Mouse (Mus musculus): ENCODE data around the gene Tmem117. TPM values are rescaled to one million over a fixed set of nuclear protein-coding genes. Genes with fewer than 3 reads are reported as not detected.

Gene Tmem117
- polyA plus RNA-seq, 1 experiment from 2014 or later = 16.1 TPM

DNA sequence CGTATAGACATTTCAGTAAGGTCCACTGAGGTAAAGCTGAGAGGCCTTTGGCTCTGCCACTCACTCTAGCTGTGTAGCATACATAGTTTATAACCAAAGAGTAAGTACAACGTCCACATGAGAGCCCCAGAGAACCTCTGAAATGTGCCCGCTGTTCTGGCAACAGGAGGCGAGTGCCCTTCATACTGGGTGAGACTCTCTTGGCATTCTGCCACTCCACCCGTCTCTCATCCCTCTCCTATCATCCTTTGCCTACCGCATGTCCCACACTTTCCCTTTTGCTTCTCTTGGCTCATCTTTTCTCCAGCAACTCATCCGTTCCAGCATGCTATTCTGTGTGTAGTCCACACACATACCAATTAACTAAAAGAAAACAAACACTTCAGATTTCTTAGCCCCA lies 456.9 kb downstream of the Tmem117 start:
- H3K9ac ChIP-seq = no peak overlapping the region
- H3K36me3 ChIP-seq (replicated peaks; ENCODE audit: control insufficient read depth, insufficient read depth) = no peaks in the 10 kb centered on the region
- no peak overlapping the region for H3K4me2 ChIP-seq (replicated peaks)
- ATAC-seq (ENCODE audit: low FRiP score) (no peak), DNase-seq (ENCODE audit: low spot score) (no peak)
- H3K4me1 ChIP-seq (replicated peaks; ENCODE audit: control insufficient read depth, insufficient read depth, low read length) = peaks cover 17% of the 10 kb centered on the region
- no peak overlapping the region for H3K4me3 ChIP-seq (replicated peaks; ENCODE audit: low read length)
- H3K9me3 ChIP-seq (ENCODE audit: control insufficient read depth, low read length) = no peaks in the 10 kb centered on the region
- 84% methylated on average over 7 of the region's 7 CpGs for whole genome bisulfite sequencing
- no peaks in the 10 kb centered on the region for H3K27me3 ChIP-seq (ENCODE audit: control insufficient read depth, insufficient read depth, low read length)
- H3K27ac ChIP-seq = no peak overlapping the region

DNA sequence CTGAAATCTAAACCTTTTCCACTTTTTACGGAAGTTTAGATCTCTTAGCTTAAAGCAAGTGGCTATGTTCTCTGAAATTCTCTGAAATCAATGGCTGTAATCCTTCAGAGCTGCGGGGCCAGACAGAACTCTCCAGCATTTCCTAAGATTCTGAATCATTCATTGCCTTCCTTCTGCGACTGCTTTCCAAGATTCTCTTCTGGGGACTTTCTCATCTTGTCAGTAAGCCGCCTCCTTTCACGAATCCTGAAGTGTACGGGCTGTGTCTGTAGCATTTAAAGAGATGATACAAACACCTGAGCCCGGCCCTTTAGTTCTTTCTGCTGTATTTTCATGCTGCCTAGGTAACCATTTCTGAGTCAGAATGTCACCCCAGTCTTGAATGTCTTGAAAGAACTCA lies 471.1 kb downstream of the Tmem117 start:
- 0 out of 2 replicates have a peak, but pooled peaks cover 4% of the 10 kb centered on the region for H3K4me1 ChIP-seq (replicated peaks; ENCODE audit: control insufficient read depth, insufficient read depth, low read length)
- H3K36me3 ChIP-seq (replicated peaks; ENCODE audit: control insufficient read depth, insufficient read depth) = no peaks in the 10 kb centered on the region
- no peak for DNase-seq (ENCODE audit: low spot score)
- H3K9ac ChIP-seq = no peak overlapping the region
- no peak overlapping the region for H3K4me3 ChIP-seq (replicated peaks; ENCODE audit: low read length)
- H3K27ac ChIP-seq = no peak overlapping the region
- ATAC-seq (ENCODE audit: low FRiP score) = no peak
- H3K27me3 ChIP-seq (ENCODE audit: control insufficient read depth, insufficient read depth, low read length) = no peaks in the 10 kb centered on the region
- WGBS = 91% methylated on average over 7 of the region's 7 CpGs
- H3K4me2 ChIP-seq (replicated peaks) = no peak overlapping the region
- H3K9me3 ChIP-seq (ENCODE audit: control insufficient read depth, low read length) = no peaks in the 10 kb centered on the region

GRCm38 (mm10) chr15:95101522-95101921 lies 472.5 kb downstream of the Tmem117 start:
- Histone ChIP-seq H3K27me3 (ENCODE audit: control insufficient read depth, insufficient read depth, low read length) (no peaks in the 10 kb centered on the region), H3K4me2 (replicated peaks) (no peak overlapping the region), H3K4me3 (replicated peaks; ENCODE audit: low read length) (no peak overlapping the region), H3K36me3 (replicated peaks; ENCODE audit: control insufficient read depth, insufficient read depth) (no peaks in the 10 kb centered on the region), H3K9me3 (ENCODE audit: control insufficient read depth, low read length) (no peaks in the 10 kb centered on the region), H3K27ac (no peak overlapping the region), H3K9ac (no peak overlapping the region), H3K4me1 (replicated peaks; ENCODE audit: control insufficient read depth, insufficient read depth, low read length) (0 out of 2 replicates have a peak, but pooled peaks cover 4% of the 10 kb centered on the region)
- DNase-seq (ENCODE audit: low spot score) = no peak
- ATAC-seq (ENCODE audit: low FRiP score) = no peak

DNA sequence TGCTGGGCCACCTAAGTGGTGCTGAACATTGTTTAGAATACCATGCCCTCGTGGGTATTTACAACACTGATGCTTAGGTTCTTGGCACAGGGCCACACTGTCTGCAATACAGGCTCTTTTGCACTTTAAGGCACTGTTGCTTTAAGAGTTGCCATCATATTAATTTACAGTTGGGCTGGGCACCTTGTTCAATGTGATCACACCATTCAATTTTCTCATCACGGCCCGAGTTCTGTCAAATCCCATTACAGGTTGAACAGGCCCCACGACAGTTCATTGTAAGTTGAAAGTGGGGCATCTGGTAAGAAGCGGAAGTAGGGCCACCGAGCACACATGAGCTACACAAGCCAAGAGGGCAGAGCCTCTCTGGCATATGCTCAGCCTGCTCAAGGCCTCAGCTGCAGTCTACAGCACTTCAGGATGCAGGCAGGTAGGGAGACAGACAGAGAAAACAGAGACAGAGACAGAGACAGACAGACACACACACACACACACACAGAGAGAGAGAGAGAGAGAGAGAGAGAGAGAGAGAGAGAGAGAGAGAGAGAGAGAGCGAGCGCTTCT lies 478.3 kb downstream of the Tmem117 start:
- Histone ChIP-seq H3K27ac (no peak overlapping the region), H3K36me3 (replicated peaks; ENCODE audit: control insufficient read depth, insufficient read depth) (no peaks in the 10 kb centered on the region), H3K9me3 (ENCODE audit: control insufficient read depth, low read length) (no peaks in the 10 kb centered on the region), H3K4me2 (replicated peaks) (no peak overlapping the region), H3K4me1 (replicated peaks; ENCODE audit: control insufficient read depth, insufficient read depth, low read length) (0 out of 2 replicates have a peak, but pooled peaks cover 9% of the 10 kb centered on the region), H3K27me3 (ENCODE audit: control insufficient read depth, insufficient read depth, low read length) (no peaks in the 10 kb centered on the region), H3K9ac (no peak overlapping the region), H3K4me3 (replicated peaks; ENCODE audit: low read length) (no peak overlapping the region)
- WGBS = 61% methylated on average over 8 of the region's 8 CpGs
- no peak for DNase-seq (ENCODE audit: low spot score)
- no peak for ATAC-seq (ENCODE audit: low FRiP score)

GRCm38 (mm10) chr15:95108626-95109025 lies 479.6 kb downstream of the Tmem117 start:
- Histone ChIP-seq H3K36me3 (replicated peaks; ENCODE audit: control insufficient read depth, insufficient read depth) (no peaks in the 10 kb centered on the region), H3K27ac (no peak overlapping the region), H3K4me3 (replicated peaks; ENCODE audit: low read length) (no peak overlapping the region), H3K4me1 (replicated peaks; ENCODE audit: control insufficient read depth, insufficient read depth, low read length) (0 out of 2 replicates have a peak, but pooled peaks cover 9% of the 10 kb centered on the region), H3K4me2 (replicated peaks) (no peak overlapping the region), H3K9me3 (ENCODE audit: control insufficient read depth, low read length) (no peaks in the 10 kb centered on the region), H3K27me3 (ENCODE audit: control insufficient read depth, insufficient read depth, low read length) (no peaks in the 10 kb centered on the region), H3K9ac (no peak overlapping the region)
- DNase-seq (ENCODE audit: low spot score) (no peak), ATAC-seq (ENCODE audit: low FRiP score) (no peak)
- 81% methylated on average over 4 of the region's 4 CpGs for WGBS

- 64% methylated on average over 4 of the region's 4 CpGs for WGBS
- Histone ChIP-seq H3K4me2 (replicated peaks) (no peak overlapping the region), H3K4me1 (replicated peaks; ENCODE audit: control insufficient read depth, insufficient read depth, low read length) (0 out of 2 replicates have a peak, but pooled peaks cover 1% of the 10 kb centered on the region), H3K4me3 (replicated peaks; ENCODE audit: low read length) (no peak overlapping the region), H3K36me3 (replicated peaks; ENCODE audit: control insufficient read depth, insufficient read depth) (no peaks in the 10 kb centered on the region), H3K27ac (no peak overlapping the region), H3K27me3 (ENCODE audit: control insufficient read depth, insufficient read depth, low read length) (no peaks in the 10 kb centered on the region), H3K9ac (no peak overlapping the region), H3K9me3 (ENCODE audit: control insufficient read depth, low read length) (no peaks in the 10 kb centered on the region)
- DNase-seq (ENCODE audit: low spot score) = no peak
- ATAC-seq (ENCODE audit: low FRiP score) = no peak
Observed at GRCm38 (mm10) chr15:95131401-95131800, 502.4 kb downstream of the Tmem117 start.

GRCm38 (mm10) chr15:95135926-95136609 lies 507.0 kb downstream of the Tmem117 start:
- H3K27me3 ChIP-seq (ENCODE audit: control insufficient read depth, insufficient read depth, low read length) = no peaks in the 10 kb centered on the region
- ATAC-seq (ENCODE audit: low FRiP score) = peak; percentile 43; the same call in 1 of the 2 replicates
- H3K4me2 ChIP-seq (replicated peaks) = no peak overlapping the region
- no peaks in the 10 kb centered on the region for H3K9me3 ChIP-seq (ENCODE audit: control insufficient read depth, low read length)
- H3K4me3 ChIP-seq (replicated peaks; ENCODE audit: low read length) = no peak overlapping the region
- no peaks in the 10 kb centered on the region for H3K36me3 ChIP-seq (replicated peaks; ENCODE audit: control insufficient read depth, insufficient read depth)
- DNase-seq (ENCODE audit: low spot score) = no peak
- H3K9ac ChIP-seq = no peak overlapping the region
- H3K4me1 ChIP-seq (replicated peaks; ENCODE audit: control insufficient read depth, insufficient read depth, low read length) = 0 out of 2 replicates have a peak, but pooled peaks cover 9% of the 10 kb centered on the region
- 91% methylated on average over 17 of the region's 17 CpGs for WGBS
- H3K27ac ChIP-seq = no peak overlapping the region

- Histone ChIP-seq H3K36me3 (replicated peaks; ENCODE audit: control insufficient read depth, insufficient read depth) (no peaks in the 10 kb centered on the region), H3K4me2 (replicated peaks) (no peak overlapping the region), H3K27me3 (ENCODE audit: control insufficient read depth, insufficient read depth, low read length) (no peaks in the 10 kb centered on the region), H3K4me1 (replicated peaks; ENCODE audit: control insufficient read depth, insufficient read depth, low read length) (0 out of 2 replicates have a peak, but pooled peaks cover 9% of the 10 kb centered on the region), H3K27ac (0 out of 2 replicates have a peak overlapping the region, but pooled peaks have one; percentile 26), H3K9me3 (ENCODE audit: control insufficient read depth, low read length) (no peaks in the 10 kb centered on the region), H3K4me3 (replicated peaks; ENCODE audit: low read length) (no peak overlapping the region), H3K9ac (no peak overlapping the region; the same call in 1 of the 2 replicates)
- no peak for DNase-seq (ENCODE audit: low spot score)
- ATAC-seq (ENCODE audit: low FRiP score) = no peak
- WGBS = 53% methylated on average over 10 of the region's 10 CpGs
Observed at GRCm38 (mm10) chr15:95137018-95137810, 508.2 kb downstream of the Tmem117 start.

DNA sequence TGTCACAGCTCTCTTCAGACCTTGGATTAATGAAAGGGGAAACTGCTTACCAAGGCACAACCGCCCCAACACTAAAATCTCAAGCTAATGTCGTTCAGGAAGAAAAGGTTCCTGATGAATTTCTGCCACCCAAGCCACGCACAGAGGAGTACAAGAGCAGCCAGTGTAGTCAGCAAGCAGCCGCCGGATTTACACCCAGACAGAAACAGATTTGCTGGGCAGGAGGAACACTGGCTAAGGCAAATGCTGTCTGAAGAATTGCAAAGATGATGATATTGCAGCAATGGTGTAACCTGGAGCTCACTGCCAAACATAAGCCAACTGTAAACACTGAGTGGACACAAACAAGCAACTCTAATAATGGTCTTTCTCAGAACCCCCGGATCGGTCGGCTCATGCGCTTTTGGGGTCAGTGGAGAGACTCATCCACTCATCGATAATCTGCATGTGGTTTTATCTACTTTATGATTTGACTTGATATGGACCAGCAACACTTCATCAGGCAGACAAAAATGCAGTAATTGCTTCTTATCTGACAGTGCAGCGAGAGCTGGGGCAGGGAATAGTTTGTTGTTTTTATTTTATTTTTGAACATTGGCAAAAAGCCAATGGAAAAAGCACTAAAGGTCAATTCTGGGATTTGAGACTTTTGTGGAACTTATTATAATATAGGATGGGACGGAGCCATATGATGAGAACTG lies 509.8 kb downstream of the Tmem117 start:
- H3K27me3 ChIP-seq (ENCODE audit: control insufficient read depth, insufficient read depth, low read length) = no peaks in the 10 kb centered on the region
- H3K4me1 ChIP-seq (replicated peaks; ENCODE audit: control insufficient read depth, insufficient read depth, low read length) = 0 out of 2 replicates have a peak, but pooled peaks cover 9% of the 10 kb centered on the region
- H3K27ac ChIP-seq = no peak overlapping the region
- no peak for DNase-seq (ENCODE audit: low spot score)
- no peak overlapping the region for H3K4me3 ChIP-seq (replicated peaks; ENCODE audit: low read length)
- WGBS = 79% methylated on average over 12 of the region's 12 CpGs
- no peak overlapping the region for H3K9ac ChIP-seq
- no peak overlapping the region for H3K4me2 ChIP-seq (replicated peaks)
- H3K9me3 ChIP-seq (ENCODE audit: control insufficient read depth, low read length) = no peaks in the 10 kb centered on the region
- H3K36me3 ChIP-seq (replicated peaks; ENCODE audit: control insufficient read depth, insufficient read depth) = no peaks in the 10 kb centered on the region
- no peak for ATAC-seq (ENCODE audit: low FRiP score)

All from hindbrain, embryonic 14.5 days (tissue).